Mouse (Mus musculus) retina, embryonic 14.5 days (tissue): ENCODE measurements around the gene Mettl16.

ENCODE experiments used
- DNase-seq: peaks from one replicate; pipeline ENCODE4 v3.0.0-alpha.2; 2015; ENCODE audit warnings: low spot score

Mettl16 gene

DNA sequence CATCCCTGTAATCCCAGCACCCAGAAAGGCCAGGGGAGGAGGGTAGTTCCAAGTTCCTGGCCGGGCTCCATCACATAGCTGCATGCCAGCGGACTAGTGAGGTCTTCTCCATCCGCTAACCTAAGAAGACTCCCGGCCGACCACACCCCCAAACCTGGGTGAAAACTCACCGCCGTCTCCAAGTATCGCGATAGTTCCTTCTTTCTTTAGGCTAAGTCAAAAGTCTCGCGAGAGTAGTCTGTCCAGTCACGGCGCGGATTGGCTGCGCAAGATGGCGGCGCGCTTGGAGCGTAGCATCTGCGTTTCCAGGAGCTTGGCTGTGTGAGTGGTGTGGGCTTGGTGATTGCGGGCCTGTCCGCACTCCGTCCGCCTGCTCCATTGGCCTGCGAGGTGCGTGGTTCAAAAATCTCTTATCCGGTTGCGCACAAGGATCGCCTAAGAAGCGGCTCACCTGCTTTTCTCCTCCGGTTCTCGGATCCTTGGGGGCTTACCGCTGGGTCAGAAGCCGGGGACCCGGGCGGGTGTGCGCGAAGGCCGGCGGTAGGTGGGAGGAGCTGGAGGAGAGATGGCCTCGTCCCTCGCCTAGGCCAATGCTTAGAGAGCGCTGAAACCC is at the start of gene Mettl16:
Mettl16 (plus strand) TSS at position 236 of the 613 bp plus-strand sequence.
- peak; percentile 100 for DNase-seq

DNA sequence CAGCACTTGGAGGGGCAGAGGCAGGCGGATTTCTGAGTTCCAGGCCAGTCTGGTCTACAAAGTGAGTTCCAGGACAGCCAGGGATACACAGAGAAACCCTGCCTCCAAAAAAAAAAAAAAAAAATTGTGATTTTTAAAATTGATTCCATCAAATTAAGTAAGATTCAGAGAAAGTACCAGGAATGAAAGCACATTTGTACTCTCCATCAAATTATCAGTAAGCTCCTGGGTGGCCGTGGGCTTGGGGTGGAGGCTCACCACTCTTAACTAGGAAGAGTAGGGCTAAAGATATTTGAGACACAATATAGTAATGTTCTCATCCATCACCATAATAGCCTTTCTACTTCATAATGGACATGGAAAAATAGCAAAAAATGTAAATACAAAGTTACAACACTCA is 49.5 kb upstream of the Mettl16 start:
- no peak for DNase-seq

- no peak for DNase-seq
These were observed 48.7 kb upstream of the Mettl16 start for GRCm38 (mm10) chr11:74721971-74722370.

- DNase-seq: peak; percentile 84
These were observed 47.0 kb upstream of the Mettl16 start for GRCm38 (mm10) chr11:74723357-74724234.

- DNase-seq: peak; percentile 95
These were observed 46.3 kb upstream of the Mettl16 start, which contains the start of gene Pafah1b1 for GRCm38 (mm10) chr11:74724235-74724791. Pafah1b1 (minus strand) TSS chr11:74724670.

- no peak for DNase-seq
These were observed 45.4 kb upstream of the Mettl16 start for GRCm38 (mm10) chr11:74725181-74725580.

DNA sequence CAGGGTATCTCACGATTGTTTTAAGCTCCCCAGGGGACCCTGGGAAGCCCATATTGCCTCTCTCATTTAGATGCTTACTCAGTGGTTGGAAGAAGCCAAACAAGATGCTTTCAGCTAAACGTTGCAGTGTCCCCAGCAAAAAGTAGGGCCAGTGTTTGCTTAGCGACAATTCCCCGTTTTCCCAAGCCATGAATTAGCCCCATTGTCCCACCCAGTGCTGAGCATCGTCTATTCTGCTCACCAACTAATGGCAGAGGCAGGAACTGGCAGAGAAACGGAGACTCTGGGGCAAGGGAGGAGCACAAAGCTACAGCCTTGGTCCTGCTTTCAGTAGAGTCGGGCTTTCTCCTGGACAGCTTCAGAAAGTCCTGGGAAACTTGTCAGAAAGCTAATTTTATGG is 35.7 kb upstream of the Mettl16 start:
- DNase-seq: peak; percentile 5

DNA sequence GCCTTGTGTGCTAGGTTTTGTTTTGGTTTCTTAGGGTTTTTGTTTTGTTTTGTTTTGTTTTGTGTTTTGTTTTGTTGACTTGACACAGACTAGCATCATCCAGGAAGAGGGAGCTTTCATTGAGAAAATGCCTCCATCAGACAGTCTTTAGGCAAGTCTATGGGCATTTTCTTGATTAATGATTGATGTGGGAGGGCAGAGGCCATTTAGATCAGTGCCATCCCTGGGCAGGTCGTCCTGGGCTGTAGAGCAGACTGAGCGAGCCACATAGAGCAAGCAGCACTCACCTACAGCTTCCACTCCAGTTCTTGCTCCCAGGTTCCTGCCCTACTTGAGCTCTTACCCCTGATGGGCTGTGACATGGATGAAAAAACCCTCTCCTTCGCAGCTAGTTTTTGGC is 32.8 kb upstream of the Mettl16 start:
- DNase-seq: no peak

GRCm38 (mm10) chr11:74748022-74748421 is 22.6 kb upstream of the Mettl16 start:
- DNase-seq: no peak

DNA sequence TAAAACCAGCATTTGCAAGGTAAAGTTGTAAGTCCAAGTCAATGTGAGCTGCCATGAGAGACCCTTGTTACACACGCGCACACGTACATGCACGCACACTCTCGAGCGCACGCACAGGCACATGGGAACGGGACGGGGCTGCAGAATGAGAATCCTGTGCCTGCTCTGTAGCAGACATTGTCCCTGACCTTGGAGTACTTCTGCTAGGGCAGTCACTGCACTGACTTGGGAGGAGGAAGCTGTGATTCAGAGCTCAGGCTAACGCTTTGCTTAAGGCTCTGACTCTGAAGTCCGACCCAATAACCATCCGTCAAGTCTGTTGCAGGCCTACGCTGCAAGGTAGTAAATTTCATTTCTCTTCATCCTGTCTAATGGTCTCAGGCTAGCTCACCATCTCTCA is 21.4 kb upstream of the Mettl16 start:
- DNase-seq: no peak

DNA sequence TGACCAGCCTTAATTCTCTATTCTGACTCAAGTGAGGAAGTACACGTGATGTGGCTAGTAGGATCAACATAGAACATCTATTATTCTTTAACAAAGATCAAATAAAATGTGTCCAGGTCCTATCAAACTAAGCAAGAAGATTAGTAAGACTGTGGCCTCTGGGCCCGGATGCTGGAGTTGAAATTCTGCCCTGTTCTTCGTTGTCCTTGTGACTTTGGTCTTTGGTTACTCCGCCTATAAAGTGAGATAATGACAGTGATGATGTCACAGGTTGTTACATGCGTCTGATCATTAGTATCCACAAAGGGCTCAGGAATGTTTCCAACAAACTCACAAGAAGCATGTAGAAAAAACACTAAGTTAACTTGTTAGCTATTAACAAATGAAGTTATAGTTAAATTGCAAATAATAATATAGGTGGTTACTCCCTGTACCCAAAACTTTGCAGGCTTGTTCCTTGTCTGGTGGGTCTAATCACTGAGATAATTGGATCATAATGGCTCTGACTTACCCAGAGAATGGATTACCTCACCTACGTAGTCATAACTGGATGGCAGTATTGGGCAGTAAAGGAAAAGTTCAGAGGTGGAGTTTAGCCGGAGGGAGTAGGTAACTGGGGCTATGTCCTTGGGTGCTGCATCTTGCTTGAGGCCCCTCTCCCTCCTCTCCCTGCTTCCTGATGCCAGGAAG is 19.8 kb upstream of the Mettl16 start:
- DNase-seq: no peak

- no peak for DNase-seq
These were observed 19.1 kb upstream of the Mettl16 start for GRCm38 (mm10) chr11:74751352-74752066.

DNA sequence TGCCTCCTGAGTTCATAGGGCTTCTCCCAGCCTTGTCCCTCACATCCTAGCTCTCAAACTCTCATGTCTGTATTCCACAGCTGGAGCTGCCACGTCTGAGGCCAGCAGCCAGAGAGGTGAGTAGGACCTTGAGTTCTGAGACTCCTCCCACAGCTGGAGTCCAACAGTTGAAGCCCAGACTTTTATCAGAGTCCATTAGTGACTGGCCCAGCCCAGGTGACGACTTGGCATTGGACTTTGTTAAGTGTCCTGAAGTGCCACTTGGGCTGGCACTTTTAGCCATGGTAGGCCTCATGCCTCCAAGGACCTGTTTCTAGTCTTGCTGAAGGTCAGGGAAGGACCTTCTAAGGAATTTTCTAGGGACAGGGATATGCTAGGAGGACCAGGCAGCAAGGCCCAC is 14.0 kb upstream of the Mettl16 start:
- DNase-seq: no peak

- no peak for DNase-seq
These were observed 9.5 kb upstream of the Mettl16 start for GRCm38 (mm10) chr11:74761011-74761705.

GRCm38 (mm10) chr11:74763960-74764625 is 6.5 kb upstream of the Mettl16 start:
- no peak for DNase-seq

- no peak for DNase-seq
These were observed 3.2 kb upstream of the Mettl16 start for GRCm38 (mm10) chr11:74767469-74767868.

DNA sequence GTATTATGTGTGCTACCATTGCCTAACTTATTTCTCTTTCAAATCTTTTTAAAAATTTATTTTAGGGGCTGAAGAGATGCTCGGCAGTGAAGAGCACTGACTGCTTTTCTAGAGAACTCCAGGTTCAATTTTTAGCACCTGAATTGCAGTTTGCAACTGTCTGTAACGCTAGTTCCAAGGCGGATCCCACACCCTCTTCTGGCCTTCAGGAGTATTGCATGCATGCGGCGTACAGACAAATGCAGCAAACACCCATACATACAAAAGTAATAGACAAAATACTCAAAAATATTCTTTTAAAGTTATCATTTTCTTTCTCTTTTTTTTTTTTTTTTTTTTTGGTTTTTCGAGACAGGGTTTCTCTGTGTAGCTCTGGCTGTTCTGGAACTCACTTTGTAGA is 2.6 kb upstream of the Mettl16 start:
- peak; percentile 64 for DNase-seq

GRCm38 (mm10) chr11:74770037-74770436 is 593 bp upstream of the Mettl16 start:
- DNase-seq: no peak

DNA sequence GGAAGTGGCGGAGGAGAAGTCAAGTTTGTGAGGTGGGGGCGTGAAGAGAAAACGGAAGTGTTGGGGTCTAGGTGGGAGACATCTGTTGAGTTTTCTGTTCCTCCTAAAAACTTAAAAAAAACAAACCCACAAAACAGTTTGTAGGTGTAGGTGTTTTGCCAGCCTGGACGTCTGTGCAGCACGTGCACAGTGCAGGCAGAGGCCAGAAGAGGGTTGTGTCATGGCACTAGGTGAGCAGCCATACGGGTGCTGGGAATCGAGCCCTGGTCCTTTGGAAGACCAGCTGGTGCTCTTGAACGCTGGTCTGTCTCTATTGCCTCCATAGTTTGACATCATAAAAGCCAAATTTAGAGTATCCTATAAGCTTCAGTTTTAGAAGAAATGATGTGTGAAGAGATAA is 604 bp downstream of the Mettl16 start:
- DNase-seq: no peak

DNA sequence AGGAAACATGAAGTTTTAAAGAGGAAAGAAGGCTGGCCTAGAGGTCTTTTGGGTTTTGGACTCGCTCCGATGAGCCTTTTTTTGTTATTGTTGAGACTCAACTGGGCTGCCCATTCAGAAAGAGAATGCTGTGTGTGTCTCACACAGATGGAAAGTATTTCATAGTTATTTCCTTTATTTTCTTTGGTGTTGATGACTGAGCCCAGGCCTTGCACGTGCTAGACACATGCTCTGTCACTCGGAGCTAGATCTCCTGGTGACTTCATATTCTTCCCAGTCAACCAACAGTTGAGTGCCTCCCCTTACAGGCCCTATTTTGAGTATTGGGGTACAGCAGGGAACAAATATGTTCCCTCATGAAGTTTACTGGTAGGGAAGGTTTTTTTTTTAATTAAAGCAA is 1.0 kb downstream of the Mettl16 start:
- no peak for DNase-seq

GRCm38 (mm10) chr11:74772386-74772785 is 1.8 kb downstream of the Mettl16 start:
- no peak for DNase-seq
